Mouse (Mus musculus) brain, embryonic 18.5 days (tissue): ENCODE results near the gene Mknk2.

Source experiments
- DNase-seq: peaks from one replicate; pipeline ENCODE4 v3.0.0-alpha.2; 2012; ENCODE audit warnings: low read depth, low spot score

The Mknk2 gene

GRCm38 (mm10) chr10:80692249-80693165, 14.6 kb upstream of the Mknk2 start:
- no peak for DNase-seq

GRCm38 (mm10) chr10:80687850-80688249, 9.9 kb upstream of the Mknk2 start:
- no peak for DNase-seq

GRCm38 (mm10) chr10:80686617-80687016, 8.7 kb upstream of the Mknk2 start:
- DNase-seq, result no peak

DNA sequence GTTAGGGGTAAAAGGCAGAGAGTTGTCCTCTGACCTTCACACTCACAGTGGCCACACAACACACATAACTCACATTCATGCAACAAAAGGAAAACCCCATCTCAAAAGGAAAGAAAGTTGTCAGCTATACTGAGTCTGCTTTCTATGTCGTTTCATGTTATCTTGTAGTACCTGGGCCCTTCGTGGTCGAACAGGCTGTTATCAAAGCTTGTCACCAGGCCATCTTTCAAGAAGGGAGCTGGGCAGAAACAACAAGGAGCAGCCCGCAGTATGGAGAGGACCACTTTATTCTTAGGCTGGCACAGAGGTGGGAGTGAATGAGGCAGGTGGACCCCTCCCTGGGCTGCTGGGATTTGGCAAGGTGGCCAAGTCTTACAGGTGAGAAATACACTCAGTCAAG, 7.1 kb upstream of the Mknk2 start:
- DNase-seq, result no peak

DNA sequence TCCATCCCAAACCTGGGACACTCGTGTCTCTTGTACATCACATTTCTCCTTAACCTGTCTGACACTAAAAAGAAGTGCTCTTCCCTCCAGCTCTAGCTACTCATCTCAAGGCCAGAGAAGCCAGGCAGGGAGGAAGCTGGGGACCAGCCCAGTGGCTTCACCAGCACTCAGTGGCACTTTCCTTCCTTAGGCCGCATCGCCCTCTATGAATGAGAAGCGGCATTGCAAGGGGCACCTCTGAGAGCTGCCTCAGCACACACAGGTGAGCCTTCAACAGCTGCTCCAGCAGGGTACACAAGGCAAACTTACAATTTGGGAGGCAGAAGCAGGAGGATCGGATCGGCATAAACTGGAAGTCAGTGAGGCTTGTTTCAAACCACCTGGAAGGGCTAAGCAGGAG, 6.3 kb upstream of the Mknk2 start:
- no peak for DNase-seq

- no peak for DNase-seq
Measured at GRCm38 (mm10) chr10:80683647-80684046, 5.7 kb upstream of the Mknk2 start.

GRCm38 (mm10) chr10:80682003-80682402, 4.1 kb upstream of the Mknk2 start:
- DNase-seq, result no peak

- no peak for DNase-seq
Measured at GRCm38 (mm10) chr10:80680260-80680696, 2.4 kb upstream of the Mknk2 start.

DNA sequence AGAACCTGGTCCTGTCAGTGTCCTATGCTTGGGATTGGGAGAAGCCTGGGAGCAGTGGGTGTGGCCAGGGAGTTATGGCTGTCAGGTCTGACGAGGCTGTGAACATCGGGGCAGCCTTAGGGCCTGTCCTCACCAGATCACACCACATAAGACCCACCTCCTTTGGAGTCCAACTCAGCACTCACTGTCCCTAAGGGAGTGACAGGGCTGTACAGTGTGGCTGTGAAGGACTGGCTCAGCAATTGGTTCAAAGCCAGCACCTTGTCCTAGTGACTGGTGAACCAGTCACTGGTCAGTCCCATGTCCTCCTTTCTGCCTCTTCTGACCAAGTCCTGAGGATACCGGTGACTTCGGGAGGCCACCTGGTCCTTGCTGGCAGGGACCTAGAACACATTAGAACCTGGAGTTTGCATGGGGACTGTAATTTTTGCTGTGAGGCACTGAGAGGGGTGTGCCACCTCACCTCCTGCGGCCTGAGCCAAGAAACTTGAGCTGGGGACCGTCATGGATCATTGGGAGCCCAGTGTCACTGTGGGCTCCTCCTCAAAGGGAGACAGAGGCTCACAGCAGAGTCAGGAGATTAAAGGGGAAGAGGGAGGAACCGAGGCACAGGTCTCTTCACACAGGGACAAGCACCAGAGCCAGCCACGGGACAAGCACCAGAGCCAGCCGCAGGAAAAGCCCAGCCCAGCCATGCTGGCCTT, 1.8 kb upstream of the Mknk2 start:
- no peak for DNase-seq

DNA sequence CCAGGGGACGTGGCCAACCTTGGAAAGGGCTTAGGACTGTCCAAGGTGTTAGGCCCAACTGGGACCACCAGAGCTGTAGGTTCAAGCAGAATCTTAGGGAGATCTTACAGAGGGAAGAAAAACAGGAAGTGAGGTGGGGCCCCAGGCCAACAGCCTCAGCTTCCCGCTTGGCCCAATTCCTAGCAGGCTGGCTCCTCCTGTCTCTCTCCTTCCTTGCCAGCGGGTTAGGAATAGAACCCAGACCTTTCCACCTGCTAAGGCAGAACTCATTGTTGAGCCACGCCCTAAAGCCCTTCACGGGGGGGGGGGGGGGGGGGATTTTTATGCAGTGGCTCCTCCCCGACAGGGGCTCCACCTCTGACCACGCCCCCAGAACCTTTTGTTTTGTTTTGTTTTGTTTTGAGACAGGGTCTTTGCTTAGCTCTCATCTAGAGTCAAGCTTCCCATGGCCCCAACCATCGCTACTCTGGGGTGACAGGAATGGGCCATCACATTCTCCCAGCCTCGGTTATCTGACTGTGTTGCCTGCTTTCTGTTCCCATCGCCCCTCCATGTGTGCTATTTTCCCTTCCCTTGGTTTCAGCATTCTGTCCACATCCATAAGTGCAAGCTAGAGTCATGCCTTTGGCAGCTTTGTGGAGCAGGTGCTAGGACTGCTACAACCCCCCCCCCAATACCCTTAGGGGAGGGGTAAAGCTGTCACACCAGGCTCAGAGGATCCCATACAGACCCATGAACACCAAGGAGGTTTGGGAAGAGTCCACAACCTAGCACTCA, 877 bp upstream of the Mknk2 start:
- DNase-seq, result no peak

DNA sequence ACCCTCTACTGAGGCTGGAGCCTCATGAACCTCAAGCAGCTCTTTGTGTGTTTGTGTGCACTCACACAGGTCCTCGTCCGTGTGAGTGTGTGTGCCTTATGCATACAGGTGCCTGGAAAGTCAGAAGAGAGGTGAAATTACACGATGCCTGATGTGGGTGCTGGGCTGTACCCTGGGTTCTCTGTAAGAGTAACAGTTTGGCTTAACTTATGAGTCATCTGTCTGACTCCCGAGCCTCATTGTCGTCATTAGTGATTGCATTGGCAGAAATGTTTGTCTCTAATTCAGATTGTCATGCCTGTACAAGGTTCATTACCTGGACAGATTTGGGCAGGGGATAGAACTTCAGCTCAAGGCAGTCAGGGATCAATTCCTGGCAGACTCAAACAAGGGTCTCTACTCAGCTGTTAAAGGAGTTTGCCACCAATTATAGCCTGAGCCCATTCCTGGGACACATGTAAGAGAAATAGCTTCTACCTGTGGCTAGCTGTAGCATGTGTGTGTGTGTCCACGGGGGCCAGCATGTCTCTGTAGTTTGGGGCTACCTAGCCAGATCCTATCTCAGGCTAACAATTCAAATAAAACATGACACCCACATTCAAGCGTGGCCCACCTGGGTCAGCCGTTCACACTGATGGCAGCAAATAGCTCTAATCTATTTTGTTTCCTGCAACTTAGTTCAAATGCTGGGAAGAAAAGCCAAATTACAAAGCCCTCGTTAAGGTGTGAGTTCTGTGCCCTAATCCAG, 610 bp downstream of the Mknk2 start:
- DNase-seq, result no peak

DNA sequence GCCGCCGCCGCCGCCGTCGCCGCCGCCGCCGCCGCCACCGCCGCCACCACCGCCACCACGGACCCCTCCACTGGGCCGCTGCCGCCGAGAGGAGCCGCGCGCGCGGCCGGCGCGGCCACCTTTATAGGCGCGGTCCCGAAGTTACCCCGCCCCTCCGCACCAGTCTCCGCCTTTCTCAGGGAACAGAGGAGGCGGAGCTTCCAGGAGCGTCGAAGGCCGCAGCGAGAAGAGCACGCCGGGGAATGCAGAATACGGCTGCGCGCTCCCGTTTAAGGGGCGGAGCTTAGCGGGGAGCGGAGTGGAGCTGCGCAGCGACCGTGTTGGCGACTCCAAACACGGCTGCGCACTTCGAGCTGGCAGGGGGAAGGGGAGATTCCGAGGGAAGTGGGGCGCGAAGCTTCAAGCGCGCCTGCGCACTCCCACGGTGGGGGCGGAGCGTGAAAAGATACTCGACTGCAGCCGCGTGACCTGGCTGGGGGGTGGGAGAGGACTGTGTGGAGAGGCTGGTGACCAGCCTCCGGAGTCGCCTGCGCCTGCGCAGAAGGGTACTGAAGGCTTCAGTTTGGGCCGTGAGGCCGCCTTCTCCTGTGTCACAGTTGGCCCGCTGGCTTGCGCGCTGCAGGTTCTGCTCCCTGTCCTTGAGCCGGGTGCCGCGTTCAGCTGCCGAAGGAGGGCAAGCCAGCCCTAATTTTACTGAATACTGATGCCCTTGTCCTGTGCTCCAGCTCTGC, 1.5 kb downstream of the Mknk2 start:
- DNase-seq, result peak; percentile 100

GRCm38 (mm10) chr10:80675405-80676197, 2.3 kb downstream of the Mknk2 start:
- DNase-seq, result no peak

DNA sequence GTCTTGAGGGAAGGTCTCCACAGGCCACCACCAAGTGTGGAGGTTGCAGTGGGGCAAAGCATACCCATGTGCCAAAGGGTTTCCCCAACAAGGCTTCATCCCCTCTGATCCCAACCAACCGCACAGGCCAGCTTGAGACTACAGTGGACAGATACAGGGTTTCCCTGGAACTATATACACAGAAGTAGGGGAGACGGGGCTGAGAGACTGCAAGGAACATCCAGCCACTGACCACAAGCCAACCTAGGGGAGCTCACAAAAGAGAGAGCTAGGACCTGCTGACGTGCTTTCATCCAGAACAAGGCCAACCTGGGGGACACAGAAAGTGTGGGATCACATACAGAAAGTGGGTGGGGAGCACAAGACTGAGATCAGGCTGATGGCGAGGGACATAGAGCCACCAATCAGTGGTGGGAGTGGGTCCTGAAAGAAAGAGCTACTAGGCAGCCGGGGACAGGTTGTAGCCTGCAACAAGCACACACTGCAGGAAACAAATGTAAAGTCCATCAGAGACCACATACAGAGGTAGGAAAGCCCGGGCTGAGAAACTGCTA, 3.0 kb downstream of the Mknk2 start:
- DNase-seq, result no peak

DNA sequence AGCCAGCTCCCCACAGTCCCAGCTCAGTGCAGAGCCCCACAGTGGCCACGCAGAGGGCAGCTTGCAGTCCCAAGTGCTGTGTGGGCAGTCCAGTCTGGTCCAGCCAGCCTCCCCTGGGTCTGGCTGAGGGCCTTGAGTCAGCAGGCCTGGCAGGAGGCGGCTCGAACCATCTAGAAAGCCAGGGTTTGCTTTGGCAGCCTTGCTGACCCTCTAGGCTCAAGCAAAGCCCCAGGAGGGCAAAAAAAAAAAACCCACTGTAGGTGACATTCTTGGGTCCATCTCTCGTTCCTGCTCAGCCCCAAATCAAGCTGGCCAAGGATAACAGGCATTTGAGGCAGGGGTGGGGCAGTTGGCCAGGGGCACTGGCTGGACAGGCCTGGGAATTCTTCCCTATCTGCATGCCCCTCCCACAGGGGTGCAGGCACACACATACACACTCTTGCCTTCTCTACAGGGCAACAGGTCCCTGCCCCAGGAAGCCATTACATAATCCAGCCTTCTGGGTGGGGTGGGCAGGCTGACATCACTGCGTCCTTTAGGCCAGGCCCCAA, 3.7 kb downstream of the Mknk2 start:
- no peak for DNase-seq

- DNase-seq, result no peak
Measured at GRCm38 (mm10) chr10:80673690-80674089, 4.2 kb downstream of the Mknk2 start.

- DNase-seq, result no peak
Measured at GRCm38 (mm10) chr10:80671936-80672690, 5.8 kb downstream of the Mknk2 start.

DNA sequence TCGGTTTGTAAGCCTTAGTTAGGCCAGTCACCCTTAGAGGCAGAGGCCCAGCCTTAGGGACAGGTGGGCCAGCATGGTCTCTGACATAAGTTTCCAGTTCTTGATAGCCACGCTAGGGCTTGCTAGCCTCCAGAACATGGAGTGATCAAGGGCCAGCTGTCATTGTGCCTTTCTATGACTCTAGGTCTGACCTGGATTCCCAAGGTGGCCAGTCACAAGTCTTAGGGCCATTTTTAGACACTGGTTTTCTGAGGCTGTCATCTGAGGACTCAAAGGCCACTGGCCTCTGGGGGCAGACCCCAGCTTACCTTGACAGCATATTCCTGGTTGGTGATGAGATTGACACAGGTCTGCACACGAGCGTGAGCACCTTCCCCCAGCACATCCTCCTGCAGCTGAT, 6.7 kb downstream of the Mknk2 start:
- no peak for DNase-seq

GRCm38 (mm10) chr10:80670531-80670930, 7.4 kb downstream of the Mknk2 start:
- DNase-seq, result no peak
